Mouse (Mus musculus): ENCODE measurements around the gene Pcnp. TPM values are rescaled to one million over a fixed set of nuclear protein-coding genes. Genes with fewer than 3 reads are reported as not detected.
"Not testable (repeated sequence)": the region's sequence is repeated elsewhere in the genome, so short reads cannot be mapped to it uniquely, and the experiment has no call there.

Gene Pcnp
- polyA plus RNA-seq, 1 experiment from 2014 or later = 148 TPM

DNA sequence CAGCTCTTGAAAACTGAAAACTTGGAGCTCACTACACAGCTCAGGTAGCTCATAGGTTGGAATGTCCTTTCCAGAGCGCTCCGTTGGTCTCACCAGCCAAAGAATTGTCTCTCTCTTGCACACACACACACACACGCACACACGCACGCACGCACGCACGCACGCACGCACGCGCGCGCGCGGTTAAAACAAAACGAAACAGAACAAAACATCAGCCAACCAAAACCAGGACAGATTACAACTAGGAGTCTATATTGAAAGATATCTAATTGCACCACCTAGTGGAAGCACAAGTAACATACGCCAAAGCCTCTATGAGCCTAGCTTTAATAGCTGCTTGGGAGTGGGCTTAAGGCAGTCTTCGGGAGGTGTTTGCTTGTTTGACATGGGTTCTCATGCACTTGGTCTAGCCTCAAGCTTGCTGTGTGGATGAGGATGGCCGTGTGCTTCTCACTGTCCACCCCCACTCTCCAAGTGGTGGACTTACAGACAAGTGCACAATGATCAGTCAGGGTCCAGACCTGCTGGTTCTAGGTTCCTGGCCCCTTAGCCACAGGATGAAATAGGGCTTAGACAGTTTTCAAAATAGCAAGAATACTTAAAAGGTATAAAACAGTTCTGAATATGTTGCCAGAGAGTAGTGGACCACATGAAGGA lies 34.9 kb upstream of the Pcnp start:
- WGBS = 12% methylated on average over 20 of the region's 20 CpGs
- peak overlapping the region; percentile 56; the same call in 1 of the 2 replicates for H3K27ac ChIP-seq
- ATAC-seq (replicated peaks; ENCODE audit: insufficient number of reproducible peaks, insufficient read depth, low FRiP score, low read depth) = peak; percentile 77
- H3K27me3 ChIP-seq = 0 out of 2 replicates have a peak, but pooled peaks cover 5% of the 10 kb centered on the region
- no peaks in the 10 kb centered on the region for H3K4me1 ChIP-seq (replicated peaks)
- H3K9ac ChIP-seq = peak overlapping the region; percentile 56
- H3K9me3 ChIP-seq (replicated peaks) = no peaks in the 10 kb centered on the region
- H3K36me3 ChIP-seq = no peaks in the 10 kb centered on the region
- H3K4me2 ChIP-seq = peak overlapping the region; percentile 69
- H3K4me3 ChIP-seq = peak overlapping the region; percentile 59

DNA sequence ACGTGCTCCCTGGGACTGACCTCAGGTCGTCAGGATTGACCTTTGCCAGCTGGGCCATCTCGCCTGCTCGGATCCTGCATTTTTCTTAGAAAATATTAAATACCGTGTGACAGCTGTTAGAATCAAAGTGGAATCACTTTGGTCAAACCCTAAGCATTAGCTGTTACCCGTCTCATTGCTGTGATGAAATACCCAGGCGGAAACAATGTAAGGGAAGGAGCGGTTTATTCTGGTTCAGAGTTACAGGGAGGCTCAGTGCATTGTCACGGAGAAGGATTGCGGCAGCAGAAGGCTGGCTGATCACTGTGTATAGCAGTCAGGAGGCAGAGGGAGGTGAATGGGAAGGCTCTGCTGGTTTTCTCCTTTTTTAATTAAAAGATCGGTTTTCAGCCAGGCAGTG lies 33.4 kb upstream of the Pcnp start:
- WGBS = 73% methylated on average over 11 of the region's 11 CpGs
- 0 out of 2 replicates have a peak, but pooled peaks cover 5% of the 10 kb centered on the region for H3K27me3 ChIP-seq
- no peak overlapping the region for H3K4me3 ChIP-seq
- H3K27ac ChIP-seq = no peak overlapping the region
- H3K4me1 ChIP-seq (replicated peaks) = no peaks in the 10 kb centered on the region
- H3K4me2 ChIP-seq = no peak overlapping the region
- H3K36me3 ChIP-seq = no peaks in the 10 kb centered on the region
- H3K9me3 ChIP-seq (replicated peaks) = no peaks in the 10 kb centered on the region
- ATAC-seq (replicated peaks; ENCODE audit: insufficient number of reproducible peaks, insufficient read depth, low FRiP score, low read depth) = no peak
- H3K9ac ChIP-seq = no peak overlapping the region

- Histone ChIP-seq H3K27ac (no peak overlapping the region), H3K4me3 (no peak overlapping the region), H3K9ac (no peak overlapping the region), H3K9me3 (replicated peaks) (no peaks in the 10 kb centered on the region), H3K4me1 (replicated peaks) (no peaks in the 10 kb centered on the region), H3K36me3 (no peaks in the 10 kb centered on the region), H3K27me3 (0 out of 2 replicates have a peak, but pooled peaks cover 5% of the 10 kb centered on the region), H3K4me2 (no peak overlapping the region)
- 62% methylated on average over 7 of the region's 7 CpGs for WGBS
- ATAC-seq (replicated peaks; ENCODE audit: insufficient number of reproducible peaks, insufficient read depth, low FRiP score, low read depth) = no peak
These were observed 32.6 kb upstream of the Pcnp start for GRCm38 (mm10) chr16:56061995-56062594.

- Histone ChIP-seq H3K9me3 (replicated peaks) (no peaks in the 10 kb centered on the region), H3K4me2 (no peak overlapping the region), H3K27ac (no peak overlapping the region), H3K9ac (no peak overlapping the region), H3K4me1 (replicated peaks) (no peaks in the 10 kb centered on the region), H3K4me3 (no peak overlapping the region), H3K36me3 (no peaks in the 10 kb centered on the region), H3K27me3 (no peaks in the 10 kb centered on the region)
- ATAC-seq (replicated peaks; ENCODE audit: insufficient number of reproducible peaks, insufficient read depth, low FRiP score, low read depth) = no peak
- WGBS = 77% methylated on average over 10 of the region's 10 CpGs
These were observed 28.6 kb upstream of the Pcnp start for GRCm38 (mm10) chr16:56058151-56058550.

DNA sequence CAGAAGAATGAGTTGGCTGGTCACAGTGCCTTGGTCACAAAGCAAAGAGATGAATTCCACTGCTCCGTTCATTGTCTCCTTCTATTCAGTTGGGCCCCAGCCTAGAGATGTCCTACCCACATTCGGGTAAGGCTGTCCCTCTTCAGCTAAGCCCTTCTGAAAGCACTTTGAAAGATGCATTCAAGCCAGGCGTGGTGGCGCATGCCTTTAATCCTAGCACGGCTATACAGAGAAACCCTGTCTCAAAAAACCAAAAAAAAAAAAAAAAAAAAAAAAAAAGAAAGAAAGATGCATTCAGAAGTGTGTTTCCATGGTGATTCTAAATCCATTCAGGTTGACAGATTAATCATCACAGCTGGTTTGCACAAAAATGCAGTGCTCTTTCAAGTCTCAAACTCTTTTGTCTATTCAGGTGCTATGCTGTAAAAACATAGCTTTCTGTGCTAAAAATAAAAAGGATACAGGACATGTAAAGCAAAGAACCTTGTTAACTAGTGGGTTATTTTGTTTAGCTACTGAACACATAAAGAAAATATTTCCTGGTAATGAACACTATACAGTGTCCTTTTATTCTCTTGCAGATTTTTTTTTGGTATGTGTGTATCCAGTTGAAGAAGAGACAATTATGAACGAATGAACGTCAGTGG lies 27.5 kb upstream of the Pcnp start:
- WGBS = 70% methylated on average over 7 of the region's 7 CpGs

DNA sequence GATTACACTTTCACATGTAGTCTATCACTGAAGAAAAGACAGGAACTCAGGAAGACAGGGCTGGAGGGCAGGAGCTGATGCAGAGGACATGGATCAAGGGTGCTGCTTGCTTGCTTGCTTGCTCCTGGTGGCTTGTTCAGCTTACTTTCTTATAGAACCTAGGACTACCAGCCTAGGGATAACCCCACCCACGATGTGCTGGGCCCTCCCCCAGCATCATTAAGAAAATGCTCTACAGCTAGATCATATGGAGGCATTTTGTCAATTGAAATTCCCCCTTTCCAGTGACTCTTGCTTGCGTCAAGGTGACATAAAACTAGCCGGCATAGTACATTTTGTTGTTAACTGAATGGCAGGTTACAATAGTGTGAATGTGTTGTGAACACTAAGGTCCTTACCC lies 26.4 kb upstream of the Pcnp start:
- H3K36me3 ChIP-seq = no peaks in the 10 kb centered on the region
- H3K4me3 ChIP-seq = no peak overlapping the region
- H3K4me2 ChIP-seq = no peak overlapping the region
- no peaks in the 10 kb centered on the region for H3K9me3 ChIP-seq (replicated peaks)
- no peaks in the 10 kb centered on the region for H3K27me3 ChIP-seq
- H3K27ac ChIP-seq = no peak overlapping the region
- no peak overlapping the region for H3K9ac ChIP-seq
- H3K4me1 ChIP-seq (replicated peaks) = no peaks in the 10 kb centered on the region
- WGBS = 81% methylated on average over 3 of the region's 3 CpGs
- no peak for ATAC-seq (replicated peaks; ENCODE audit: insufficient number of reproducible peaks, insufficient read depth, low FRiP score, low read depth)

More for the DNA sequence above, 27.5 kb upstream of the Pcnp start:
- no peak for ATAC-seq (replicated peaks; ENCODE audit: insufficient number of reproducible peaks, insufficient read depth, low FRiP score, low read depth)
- Histone ChIP-seq H3K27ac (no peak overlapping the region), H3K9me3 (replicated peaks) (no peaks in the 10 kb centered on the region), H3K36me3 (no peaks in the 10 kb centered on the region), H3K4me3 (no peak overlapping the region), H3K9ac (no peak overlapping the region), H3K4me2 (no peak overlapping the region), H3K27me3 (no peaks in the 10 kb centered on the region), H3K4me1 (replicated peaks) (no peaks in the 10 kb centered on the region)

DNA sequence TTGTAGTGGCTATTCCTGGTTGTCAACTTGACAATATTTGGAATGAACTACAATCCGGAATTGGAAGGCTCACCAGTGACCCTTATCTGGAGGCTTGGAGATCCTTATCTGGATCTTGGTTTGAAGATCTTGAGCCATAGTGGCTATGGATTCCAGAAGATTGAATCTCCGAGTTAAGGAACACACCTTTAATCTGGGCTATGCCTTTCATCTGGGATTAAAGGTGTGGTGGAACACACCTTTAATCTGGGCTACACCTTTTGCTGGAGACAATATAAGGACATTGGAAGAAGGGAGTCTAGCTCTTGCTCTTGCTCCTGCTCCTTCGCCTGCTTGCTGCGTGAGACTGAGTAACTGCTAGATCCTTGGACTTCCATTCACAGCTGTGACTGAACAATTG lies 18.5 kb upstream of the Pcnp start, which contains the start of gene Senp7:
Gene Senp7, plus strand, starts transcription at position 301 of the 400 bp plus-strand sequence.
- H3K4me2 ChIP-seq; H3K36me3 ChIP-seq; H3K9ac ChIP-seq; H3K4me3 ChIP-seq; H3K4me1 ChIP-seq (replicated peaks); H3K27ac ChIP-seq; H3K9me3 ChIP-seq (replicated peaks); H3K27me3 ChIP-seq; ATAC-seq (replicated peaks; ENCODE audit: insufficient number of reproducible peaks, insufficient read depth, low FRiP score, low read depth): not testable (repeated sequence)
- no CpG with 5 or more reads among the region's 4 CpGs for WGBS

- peaks cover 14% of the 10 kb centered on the region for H3K4me1 ChIP-seq (replicated peaks)
- no peaks in the 10 kb centered on the region for H3K27me3 ChIP-seq
- peaks cover 16% of the 10 kb centered on the region for H3K36me3 ChIP-seq
- peak overlapping the region; percentile 85 for H3K9ac ChIP-seq
- peak overlapping the region; percentile 78 for H3K4me3 ChIP-seq
- peak overlapping the region; percentile 65 for H3K4me2 ChIP-seq
- WGBS = 28% methylated on average over 8 of the region's 8 CpGs
- peak overlapping the region; percentile 86 for H3K27ac ChIP-seq
- ATAC-seq (replicated peaks; ENCODE audit: insufficient number of reproducible peaks, insufficient read depth, low FRiP score, low read depth) = no peak
- no peaks in the 10 kb centered on the region for H3K9me3 ChIP-seq (replicated peaks)
These were observed 8.6 kb upstream of the Pcnp start for GRCm38 (mm10) chr16:56038090-56038489.

DNA sequence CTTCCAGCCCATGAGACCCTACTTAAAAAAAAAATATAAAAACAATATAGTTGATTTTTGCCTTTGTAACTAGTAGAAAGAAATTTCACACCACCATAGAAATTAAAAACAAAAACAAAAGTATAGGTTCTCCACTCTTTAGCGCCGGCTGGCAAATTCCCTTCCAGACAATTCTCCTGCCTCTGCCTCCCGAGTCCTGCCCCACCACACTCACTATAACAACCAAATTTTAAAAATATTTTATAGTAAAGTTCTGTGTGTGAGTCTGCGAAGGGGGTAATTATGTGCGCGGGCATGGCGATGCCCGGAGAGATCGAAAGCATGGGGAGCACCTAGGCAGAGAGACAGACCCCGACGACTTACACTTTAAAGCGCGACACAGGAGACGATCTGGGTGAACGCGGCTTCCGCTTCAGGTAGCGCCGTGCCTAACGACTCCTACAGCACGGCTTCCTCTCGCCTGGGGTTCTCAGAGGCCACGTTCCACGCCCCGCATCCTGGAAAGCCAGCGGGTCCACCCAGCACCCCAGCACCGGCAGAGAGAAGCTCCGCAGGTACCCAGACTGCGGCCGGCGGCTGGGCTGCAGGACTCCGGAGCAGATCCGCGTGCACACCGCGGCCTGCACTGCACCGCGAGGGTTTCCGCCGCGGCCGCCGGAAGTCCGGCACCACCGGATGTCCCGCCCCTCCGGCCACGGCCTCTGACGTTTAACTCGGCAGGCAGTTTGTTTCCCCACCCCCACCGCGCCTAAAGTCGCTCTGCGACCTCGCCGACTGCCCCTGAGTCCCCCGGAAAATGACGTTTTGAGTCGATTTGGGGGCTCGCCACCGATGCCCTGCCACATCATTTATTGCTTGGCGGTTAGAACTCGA lies 7.8 kb upstream of the Pcnp start, which contains the start of gene Trmt10c:
Gene Trmt10c, minus strand, starts transcription at position 682 of the 873 bp plus-strand sequence.
- H3K36me3 ChIP-seq = peaks cover 23% of the 10 kb centered on the region
- peaks cover 14% of the 10 kb centered on the region for H3K4me1 ChIP-seq (replicated peaks)
- H3K27ac ChIP-seq = peak within 1 kb of the TSS; percentile 86
- under 1% methylated on average over 62 of the region's 63 CpGs for WGBS
- ATAC-seq (replicated peaks; ENCODE audit: insufficient number of reproducible peaks, insufficient read depth, low FRiP score, low read depth) = peak; percentile 100
- peak within 1 kb of the TSS; percentile 78 for H3K4me3 ChIP-seq
- H3K9me3 ChIP-seq (replicated peaks) = no peaks in the 10 kb centered on the region
- no peaks in the 10 kb centered on the region for H3K27me3 ChIP-seq
- peak within 1 kb of the TSS; percentile 85 for H3K9ac ChIP-seq
- peak within 1 kb of the TSS; percentile 65 for H3K4me2 ChIP-seq

DNA sequence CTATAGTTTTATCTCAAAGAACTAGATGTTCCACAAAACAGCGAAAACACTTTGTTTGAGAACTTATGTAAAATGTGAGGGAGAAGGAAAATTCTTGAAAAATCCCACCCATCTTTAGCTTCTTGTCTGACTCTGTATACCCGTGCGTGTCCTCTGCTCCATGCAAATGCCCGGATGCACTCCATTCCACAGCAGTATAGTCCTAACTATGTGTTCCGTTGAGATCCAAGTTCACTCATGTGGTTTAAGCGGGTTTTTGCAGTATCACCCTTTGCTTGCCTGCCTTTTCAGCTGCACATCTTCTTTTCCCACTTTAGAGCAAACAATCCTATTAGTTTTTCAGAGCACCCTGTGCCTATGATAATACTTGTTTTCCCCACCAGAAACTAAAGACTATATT lies 7.0 kb upstream of the Pcnp start:
- Histone ChIP-seq H3K27ac (no peak overlapping the region), H3K9me3 (replicated peaks) (no peaks in the 10 kb centered on the region), H3K36me3 (peaks cover 24% of the 10 kb centered on the region), H3K4me3 (peak overlapping the region; percentile 78), H3K9ac (peak overlapping the region; percentile 85), H3K27me3 (no peaks in the 10 kb centered on the region), H3K4me1 (replicated peaks) (peaks cover 14% of the 10 kb centered on the region), H3K4me2 (peak overlapping the region; percentile 65)
- 49% methylated on average over 6 of the region's 6 CpGs for WGBS
- no peak for ATAC-seq (replicated peaks; ENCODE audit: insufficient number of reproducible peaks, insufficient read depth, low FRiP score, low read depth)

- Histone ChIP-seq H3K36me3 (peaks cover 24% of the 10 kb centered on the region), H3K4me3 (no peak overlapping the region), H3K4me1 (replicated peaks) (peaks cover 24% of the 10 kb centered on the region), H3K27me3 (no peaks in the 10 kb centered on the region), H3K9me3 (replicated peaks) (no peaks in the 10 kb centered on the region), H3K27ac (no peak overlapping the region), H3K4me2 (no peak overlapping the region), H3K9ac (no peak overlapping the region)
- no peak for ATAC-seq (replicated peaks; ENCODE audit: insufficient number of reproducible peaks, insufficient read depth, low FRiP score, low read depth)
- WGBS = 91% methylated on average over 6 of the region's 6 CpGs
These were observed 5.0 kb upstream of the Pcnp start for GRCm38 (mm10) chr16:56034566-56034965.
